In genomic region chr9:64794448-64795420, GRCm38 (mm10) we compare ENCODE assay signal across 10 mouse cellular contexts. TPM values are rescaled to one million over a fixed set of nuclear protein-coding genes. Genes with fewer than 3 reads are reported as not detected.
DNase-seq lines count a peak whose midpoint lies in the region; ATAC-seq and TF ChIP-seq lines count a peak whose summit lies in the region.
"Had no signal": no experiment of that assay in that cellular context is flagged by ENCODE, and none has a peak within 500 bp of the region (broad histone marks: within the 10 kb centered on the region; RNA-seq: fewer than 3 reads in every experiment).

No protein-coding gene starts in this region.

- ATAC-seq in stomach, embryonic 15.5 days (ENCODE audit: insufficient read depth, low FRiP score, low read depth): no peak
- ATAC-seq in stomach, postnatal 0 days (ENCODE audit: low FRiP score, low TSS enrichment): no peak
- peak; percentile 62; the same call in 1 of the 2 replicates for ATAC-seq in limb, embryonic 14.5 days (ENCODE audit: low FRiP score, low read depth)
- ATAC-seq in lung, embryonic 14.5 days (ENCODE audit: insufficient read depth): peak; percentile 90
- no peak for ATAC-seq in CD4-positive, CD25-positive, alpha-beta regulatory T cell, adult 4 months
- ATAC-seq in forebrain, embryonic 15.5 days (replicated peaks): no peak
- ATAC-seq: activated CD4-positive, CD25-positive, alpha-beta regulatory T cell, adult 4 months had no signal

- H3K4me2 ChIP-seq in stomach, embryonic 15.5 days: no peak overlapping the region
- H3K4me2 ChIP-seq in stomach, postnatal 0 days (replicated peaks; ENCODE audit: low read depth): no peak overlapping the region
- H3K4me2 ChIP-seq in limb, embryonic 14.5 days (replicated peaks; ENCODE audit: low read depth, low read length, severe bottlenecking): no peak overlapping the region
- no peak overlapping the region for H3K4me2 ChIP-seq in lung, embryonic 14.5 days
- H3K4me2 ChIP-seq in forebrain, embryonic 15.5 days (replicated peaks): no peak overlapping the region

- TF ChIP-seq CTCF in stomach, postnatal 0 days (IDR thresholded peaks at IDR 0.05; ENCODE audit: low read depth): no peak
- 0 out of 2 replicates have a peak, but pooled peaks have one; percentile 8 for TF ChIP-seq CTCF in lung, embryonic 14.5 days (IDR thresholded peaks at IDR 0.05; ENCODE audit: low read depth)

- no peak for TF ChIP-seq POLR2A in limb, embryonic 14.5 days (IDR thresholded peaks at IDR 0.05; ENCODE audit: borderline replicate concordance, extremely low read depth, insufficient read depth, insufficient read length)

- H3K4me3 ChIP-seq in stomach, embryonic 15.5 days (replicated peaks): no peak overlapping the region
- no peak overlapping the region for H3K4me3 ChIP-seq in stomach, postnatal 0 days (ENCODE audit: low read depth, low read length)
- no peak overlapping the region for H3K4me3 ChIP-seq in limb, embryonic 14.5 days (replicated peaks; ENCODE audit: low read length)
- H3K4me3 ChIP-seq in lung, embryonic 14.5 days (ENCODE audit: low read depth, low read length): no peak overlapping the region
- no peak overlapping the region for H3K4me3 ChIP-seq in forebrain, embryonic 15.5 days

- 0 out of 2 replicates have a peak overlapping the region, but pooled peaks have one; percentile 22 for H3K27ac ChIP-seq in stomach, embryonic 15.5 days
- no peak overlapping the region for H3K27ac ChIP-seq in stomach, postnatal 0 days (replicated peaks)
- 0 out of 2 replicates have a peak overlapping the region, but pooled peaks have one; percentile 9 for H3K27ac ChIP-seq in limb, embryonic 14.5 days (replicated peaks; ENCODE audit: low read depth, low read length)
- peak overlapping the region; percentile 70; the same call in 1 of the 2 replicates for H3K27ac ChIP-seq in lung, embryonic 14.5 days (ENCODE audit: low read depth)
- no peak overlapping the region for H3K27ac ChIP-seq in forebrain, embryonic 15.5 days (replicated peaks)

- H3K36me3 ChIP-seq in stomach, embryonic 15.5 days: no peaks in the 10 kb centered on the region
- H3K36me3 ChIP-seq in stomach, postnatal 0 days (ENCODE audit: control insufficient read depth, insufficient read depth, low read length): no peaks in the 10 kb centered on the region
- no peaks in the 10 kb centered on the region for H3K36me3 ChIP-seq in limb, embryonic 14.5 days (ENCODE audit: control insufficient read depth, insufficient read depth, low read length)
- H3K36me3 ChIP-seq in lung, embryonic 14.5 days (ENCODE audit: insufficient read depth): no peaks in the 10 kb centered on the region
- no peaks in the 10 kb centered on the region for H3K36me3 ChIP-seq in forebrain, embryonic 15.5 days

- DNase-seq in stomach, postnatal 0 days (ENCODE audit: low spot score): no peak
- DNase-seq in limb, embryonic 14.5 days (ENCODE audit: low spot score): no peak
- peak; percentile 95 for DNase-seq in lung, embryonic 14.5 days
- no peak for DNase-seq in frontal cortex, adult 2 months (ENCODE audit: extremely low spot score in 1 of 2, low spot score in 1 of 2)
- DNase-seq: cerebellum, postnatal 36 days; thymus, postnatal 25 days had no signal

- no peak for TF ChIP-seq EP300 in stomach, postnatal 0 days (optimal IDR thresholded peaks at IDR 0.05)

- WGBS in stomach, embryonic 15.5 days: 72% methylated on average over 6 of the region's 6 CpGs
- 77% methylated on average over 6 of the region's 6 CpGs for WGBS in stomach, postnatal 0 days
- WGBS in limb, embryonic 14.5 days: 35% methylated on average over 6 of the region's 6 CpGs
- 44% methylated on average over 6 of the region's 6 CpGs for WGBS in lung, embryonic 14.5 days
- 90% methylated on average over 6 of the region's 6 CpGs for WGBS in forebrain, embryonic 15.5 days

- no peaks in the 10 kb centered on the region for H3K27me3 ChIP-seq in stomach, embryonic 15.5 days (replicated peaks)
- no peaks in the 10 kb centered on the region for H3K27me3 ChIP-seq in stomach, postnatal 0 days (ENCODE audit: control insufficient read depth, insufficient read depth, low read length)
- H3K27me3 ChIP-seq in limb, embryonic 14.5 days (ENCODE audit: control insufficient read depth, insufficient read depth, low read length): no peaks in the 10 kb centered on the region
- no peaks in the 10 kb centered on the region for H3K27me3 ChIP-seq in lung, embryonic 14.5 days (ENCODE audit: insufficient read depth, low read length)
- no peaks in the 10 kb centered on the region for H3K27me3 ChIP-seq in forebrain, embryonic 15.5 days

- no peaks in the 10 kb centered on the region for H3K4me1 ChIP-seq in stomach, embryonic 15.5 days
- H3K4me1 ChIP-seq in stomach, postnatal 0 days (replicated peaks; ENCODE audit: control insufficient read depth, insufficient read depth): no peaks in the 10 kb centered on the region
- H3K4me1 ChIP-seq in limb, embryonic 14.5 days (ENCODE audit: control insufficient read depth, insufficient read depth, low read length): no peaks in the 10 kb centered on the region; the same call in 1 of the 2 replicates
- H3K4me1 ChIP-seq in lung, embryonic 14.5 days (ENCODE audit: insufficient read depth): peaks cover 15% of the 10 kb centered on the region; the same call in 1 of the 2 replicates
- 0 out of 2 replicates have a peak, but pooled peaks cover 6% of the 10 kb centered on the region for H3K4me1 ChIP-seq in forebrain, embryonic 15.5 days

- no peak overlapping the region for H3K9ac ChIP-seq in stomach, embryonic 15.5 days
- H3K9ac ChIP-seq in stomach, postnatal 0 days (ENCODE audit: low read length): no peak overlapping the region
- H3K9ac ChIP-seq in limb, embryonic 14.5 days (ENCODE audit: low read depth, low read length, severe bottlenecking): no peak overlapping the region
- H3K9ac ChIP-seq in lung, embryonic 14.5 days: no peak overlapping the region
- H3K9ac ChIP-seq in forebrain, embryonic 15.5 days (replicated peaks): no peak overlapping the region

- H3K9me3 ChIP-seq in stomach, embryonic 15.5 days: no peaks in the 10 kb centered on the region
- H3K9me3 ChIP-seq in stomach, postnatal 0 days (ENCODE audit: control insufficient read depth, low read length): no peaks in the 10 kb centered on the region
- H3K9me3 ChIP-seq in limb, embryonic 14.5 days (ENCODE audit: control insufficient read depth, low read length): no peaks in the 10 kb centered on the region
- no peaks in the 10 kb centered on the region for H3K9me3 ChIP-seq in lung, embryonic 14.5 days (ENCODE audit: low read depth, low read length)
- H3K9me3 ChIP-seq in forebrain, embryonic 15.5 days: no peaks in the 10 kb centered on the region

RNA-seq across cellular contexts. Expression of gene Dennd4a, which starts 16.4 kb away (rescaled TPM):
- polyA plus RNA-seq in stomach, embryonic 15.5 days (2015; fragmentation: Nextera tagmentation; extraction: Ambion mirVana): 8.0 and 9.5 TPM in 2 replicates
- polyA plus RNA-seq in stomach, postnatal 0 days (2015; fragmentation: Nextera tagmentation; extraction: Ambion mirVana): 2.9 and 4.0 TPM in 2 replicates
- 9.7 and 10.4 TPM in 2 replicates for polyA plus RNA-seq in limb, embryonic 14.5 days (2012; rRNA removed)
- 8.2 and 8.7 TPM in 2 replicates for polyA plus RNA-seq in limb, embryonic 14.5 days (2014; fragmentation: Nextera tagmentation; extraction: Ambion mirVana)
- 9.8 and 10.9 TPM in 2 replicates for polyA plus RNA-seq in lung, embryonic 14.5 days (2014; fragmentation: Nextera tagmentation; extraction: Ambion mirVana)
- polyA plus RNA-seq in CD4-positive, CD25-positive, alpha-beta regulatory T cell, adult 4 months (2017; shearing (Covaris generic)): 10 to 100 TPM; 22.1 to 25.3 TPM
- 9.4 and 9.6 TPM in 2 replicates for polyA plus RNA-seq in forebrain, embryonic 15.5 days (2015; fragmentation: Nextera tagmentation; extraction: Ambion mirVana)
- 32.3 and 32.5 TPM in 2 replicates for polyA plus RNA-seq in frontal cortex, adult 2 months (2012; rRNA removed)

RNA-seq across cellular contexts. Expression of gene Rab11a, which starts 57.2 kb away (rescaled TPM):
- 414 and 441 TPM in 2 replicates for polyA plus RNA-seq in stomach, embryonic 15.5 days (2015; fragmentation: Nextera tagmentation; extraction: Ambion mirVana)
- polyA plus RNA-seq in stomach, postnatal 0 days (2015; fragmentation: Nextera tagmentation; extraction: Ambion mirVana): 1,191 and 1,262 TPM in 2 replicates
- 160 and 243 TPM in 2 replicates for polyA plus RNA-seq in limb, embryonic 14.5 days (2012; rRNA removed)
- polyA plus RNA-seq in limb, embryonic 14.5 days (2014; fragmentation: Nextera tagmentation; extraction: Ambion mirVana): 406 and 434 TPM in 2 replicates
- polyA plus RNA-seq in lung, embryonic 14.5 days (2014; fragmentation: Nextera tagmentation; extraction: Ambion mirVana): 327 and 330 TPM in 2 replicates
- 100 to 1,000 TPM; 166 to 218 TPM for polyA plus RNA-seq in CD4-positive, CD25-positive, alpha-beta regulatory T cell, adult 4 months (2017; shearing (Covaris generic))
- 349 and 383 TPM in 2 replicates for polyA plus RNA-seq in forebrain, embryonic 15.5 days (2015; fragmentation: Nextera tagmentation; extraction: Ambion mirVana)
- polyA plus RNA-seq in frontal cortex, adult 2 months (2012; rRNA removed): 171 and 217 TPM in 2 replicates

Comparison
In these comparisons a context has a peak if more than half of its experiments do, and no peak if none do; other contexts are left out.
1. H3K27ac ChIP-seq: peak in stomach, embryonic 15.5 days (single experiment), limb, embryonic 14.5 days (single experiment) and lung, embryonic 14.5 days (single experiment); none in stomach, postnatal 0 days (single experiment) and forebrain, embryonic 15.5 days (single experiment).
2. ATAC-seq: peak in limb, embryonic 14.5 days (single experiment) and lung, embryonic 14.5 days (single experiment); none in stomach, embryonic 15.5 days (single experiment), stomach, postnatal 0 days (single experiment), CD4-positive, CD25-positive, alpha-beta regulatory T cell, adult 4 months (single experiment) and forebrain, embryonic 15.5 days (single experiment).